Mouse (Mus musculus): Measurements from ENCODE around the gene Zbtb45. TPM values are rescaled to one million over a fixed set of nuclear protein-coding genes. Genes with fewer than 3 reads are reported as not detected.
A peak's percentile ranks its signal among the peaks of the same experiment; 100 is the strongest.

The Zbtb45 gene
- total RNA-seq, 4 experiments from 2014 or later, result 34.2 to 36.9 (median 34.3) TPM

DNA sequence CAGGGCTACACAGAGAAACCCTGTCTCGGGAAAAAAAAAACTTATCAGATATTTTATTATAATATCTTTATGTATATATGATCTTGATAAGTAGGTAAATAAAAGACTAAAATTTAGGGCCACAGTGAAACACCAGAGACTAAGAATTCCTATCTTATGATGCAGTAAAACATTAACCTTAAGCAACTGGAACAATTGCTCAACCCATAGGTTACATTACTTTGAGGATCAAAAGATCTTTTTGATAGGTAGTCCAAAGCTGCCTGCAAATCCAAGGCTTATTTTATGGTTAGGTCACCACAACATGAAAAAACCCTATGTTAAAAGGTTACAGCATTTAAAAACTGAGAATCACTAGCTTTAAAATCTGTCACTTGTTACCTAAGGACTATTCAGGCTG, 8.2 kb downstream of the Zbtb45 start:
- DNase-seq (ENCODE audit: low spot score in 2 of 2), result no peak

- no peak for DNase-seq (ENCODE audit: low spot score in 2 of 2)
Measured at GRCm38 (mm10) chr7:12998851-12999250, 11.0 kb downstream of the Zbtb45 start, which contains the start of gene Trim28. TSS of gene Trim28 (plus strand) at chr7:12999114.

DNA sequence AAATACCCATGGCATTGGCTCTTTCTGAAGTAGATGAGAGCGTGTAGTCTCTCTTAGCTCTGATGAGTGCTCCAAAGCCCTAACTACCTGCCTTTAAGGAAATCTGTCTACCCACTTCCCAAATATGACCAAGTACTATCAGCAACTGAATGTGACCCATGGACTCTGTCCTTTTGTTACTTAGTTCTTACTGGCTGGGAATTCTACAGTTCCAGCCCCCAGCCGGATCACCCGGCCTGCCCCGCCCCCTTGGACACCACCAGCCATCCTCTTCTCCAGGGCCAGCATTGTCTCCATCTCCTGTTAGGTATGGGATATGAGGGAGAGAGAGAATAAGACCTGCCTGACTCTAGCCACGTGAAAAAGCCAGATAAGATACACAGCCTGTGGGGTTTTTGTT, 11.8 kb downstream of the Zbtb45 start, which contains the start of gene Slc27a5:
TSS of gene Slc27a5 (minus strand) at position 140 of the 400 bp plus-strand sequence.
- DNase-seq (ENCODE audit: low spot score in 2 of 2), result no peak

DNA sequence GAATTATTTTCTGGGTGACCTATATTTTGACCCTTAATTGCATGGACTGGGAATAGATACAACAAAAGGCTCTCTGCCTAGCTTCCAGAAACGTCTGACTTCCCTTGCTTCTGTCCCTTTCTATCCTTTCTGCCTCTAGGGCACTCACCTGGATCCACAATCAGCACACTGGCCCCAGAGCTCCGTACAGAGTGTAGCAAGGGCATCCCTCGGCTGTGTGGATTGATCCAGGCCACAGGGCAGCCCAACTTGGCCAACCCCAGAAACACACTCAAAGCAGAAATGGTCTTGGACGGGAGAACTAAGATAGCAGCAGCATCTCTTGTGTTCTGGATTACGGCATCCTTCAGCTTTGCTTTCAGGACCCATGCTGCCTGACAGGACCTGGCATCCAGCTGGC, 12.6 kb downstream of the Zbtb45 start:
- DNase-seq (ENCODE audit: low spot score in 2 of 2), result no peak

GRCm38 (mm10) chr7:12995862-12996261, 14.0 kb downstream of the Zbtb45 start:
- no peak for DNase-seq (ENCODE audit: low spot score in 2 of 2)

- DNase-seq (ENCODE audit: low spot score in 2 of 2), result no peak
Measured at GRCm38 (mm10) chr7:12993148-12993547, 16.7 kb downstream of the Zbtb45 start.

- no peak for DNase-seq (ENCODE audit: low spot score in 2 of 2)
Measured at GRCm38 (mm10) chr7:12992222-12992621, 17.6 kb downstream of the Zbtb45 start.

DNA sequence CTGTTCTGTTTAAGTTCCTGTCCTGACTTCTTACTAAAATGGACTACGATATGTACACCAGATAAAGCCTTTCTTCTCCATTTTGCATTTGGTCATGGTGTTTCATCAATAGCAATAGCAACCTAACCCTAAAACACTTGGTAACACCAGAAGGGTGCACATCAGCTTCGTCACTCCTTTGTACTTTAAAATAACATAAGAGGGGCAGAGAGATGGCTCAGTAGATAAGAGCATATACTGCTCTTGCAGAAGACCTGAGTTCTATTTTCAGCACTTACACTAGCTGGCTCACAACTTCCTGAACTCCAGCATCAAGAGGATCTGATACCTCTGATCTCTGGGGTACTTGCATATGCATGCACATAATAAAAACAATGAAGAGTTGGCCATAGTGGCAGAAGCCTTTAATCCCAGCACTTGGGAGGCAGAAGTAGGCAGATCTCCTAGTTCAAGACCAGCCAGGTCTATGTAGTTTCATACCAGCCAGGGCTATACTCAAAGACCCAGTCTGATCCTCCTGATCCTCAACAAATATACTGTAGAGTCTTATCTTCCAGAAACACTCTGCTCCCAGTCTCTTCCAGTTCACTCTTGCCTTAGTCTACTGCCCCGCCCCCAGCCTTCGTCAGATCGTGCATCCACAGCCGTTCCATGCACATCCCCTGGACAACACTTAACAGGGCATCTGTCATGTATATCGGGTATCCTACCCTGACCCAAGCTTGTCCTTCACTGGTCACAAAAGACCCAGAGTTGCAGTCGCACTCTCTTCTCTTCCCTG, 22.2 kb downstream of the Zbtb45 start:
- no peak for DNase-seq (ENCODE audit: low spot score in 2 of 2)

- DNase-seq (ENCODE audit: low spot score in 2 of 2), result no peak
Measured at GRCm38 (mm10) chr7:12986906-12987305, 22.9 kb downstream of the Zbtb45 start.

GRCm38 (mm10) chr7:12985724-12986123, 24.1 kb downstream of the Zbtb45 start:
- DNase-seq (ENCODE audit: low spot score in 2 of 2), result no peak

GRCm38 (mm10) chr7:12980291-12980690, 29.5 kb downstream of the Zbtb45 start:
- DNase-seq (ENCODE audit: low spot score in 2 of 2), result no peak

DNA sequence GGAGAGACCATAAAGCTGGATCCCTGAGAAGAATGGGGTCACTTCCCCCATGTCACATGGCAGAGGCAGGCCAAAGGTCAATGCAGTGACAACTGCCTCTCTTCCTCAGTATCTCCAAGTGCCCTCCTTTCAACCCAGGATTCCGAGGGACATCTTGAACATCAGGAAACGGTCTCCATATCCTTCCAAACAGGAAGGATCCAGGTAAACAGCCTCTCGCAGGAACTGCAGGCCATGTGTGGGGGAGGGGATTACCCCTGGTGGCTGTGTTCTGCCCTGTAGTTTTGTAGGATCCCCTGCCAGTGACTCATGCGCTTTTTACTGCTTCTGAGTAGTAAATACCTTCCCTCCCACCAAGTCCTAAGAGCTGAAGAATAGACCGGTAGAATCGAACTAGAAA, 30.1 kb downstream of the Zbtb45 start:
- peak in 1 of 2 experiments; percentile 24 for DNase-seq (ENCODE audit: low spot score in 2 of 2)

GRCm38 (mm10) chr7:12978931-12979722, 30.7 kb downstream of the Zbtb45 start:
- DNase-seq (ENCODE audit: low spot score in 2 of 2), result peak in 1 of 2 experiments; percentile 26

DNA sequence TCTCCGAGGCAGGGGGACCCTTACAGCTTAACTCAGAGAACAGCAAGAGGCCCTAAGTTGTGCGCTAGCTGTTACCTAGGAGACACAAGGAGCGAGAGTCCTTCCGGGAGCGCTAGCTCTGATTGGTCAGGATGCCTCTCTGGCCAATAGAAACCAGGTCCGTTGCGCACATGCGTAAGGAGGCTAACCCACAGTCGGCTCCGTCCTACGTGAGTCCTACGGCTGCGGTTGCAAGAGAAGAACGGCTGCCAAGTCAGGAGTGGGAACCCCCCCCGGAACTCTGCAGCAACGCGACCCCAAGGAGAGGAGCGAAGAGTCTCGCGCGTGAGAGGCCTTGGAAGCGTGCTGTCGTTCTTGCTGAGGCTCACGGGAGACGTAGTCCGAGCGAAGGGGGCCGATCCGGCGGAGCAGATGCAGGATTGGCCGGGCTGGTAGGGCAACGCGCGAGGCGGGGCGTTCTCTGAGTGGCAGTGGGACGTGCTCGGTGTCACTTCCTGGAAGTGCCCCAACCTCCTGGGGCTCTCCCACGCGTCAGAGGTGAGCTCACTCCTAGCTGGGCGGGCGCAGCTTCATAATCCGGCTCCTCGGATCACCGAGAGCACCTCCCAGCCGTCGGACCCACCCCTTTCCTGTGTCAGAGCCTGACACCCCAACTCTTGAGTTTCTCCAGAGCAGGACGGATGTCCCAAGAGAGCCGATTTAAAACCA, 32.0 kb downstream of the Zbtb45 start, which contains the start of gene Zfp446:
TSS of gene Zfp446 (plus strand) at position 167 of the 708 bp plus-strand sequence.
- DNase-seq (ENCODE audit: low spot score in 2 of 2), result peak; percentile 95 to 99

- no peak for DNase-seq (ENCODE audit: low spot score in 2 of 2)
Measured at GRCm38 (mm10) chr7:12970906-12971305, 38.9 kb downstream of the Zbtb45 start.

GRCm38 (mm10) chr7:12966104-12966845, 43.6 kb downstream of the Zbtb45 start:
- peak; percentile 44 to 57 for DNase-seq (ENCODE audit: low spot score in 2 of 2)

DNA sequence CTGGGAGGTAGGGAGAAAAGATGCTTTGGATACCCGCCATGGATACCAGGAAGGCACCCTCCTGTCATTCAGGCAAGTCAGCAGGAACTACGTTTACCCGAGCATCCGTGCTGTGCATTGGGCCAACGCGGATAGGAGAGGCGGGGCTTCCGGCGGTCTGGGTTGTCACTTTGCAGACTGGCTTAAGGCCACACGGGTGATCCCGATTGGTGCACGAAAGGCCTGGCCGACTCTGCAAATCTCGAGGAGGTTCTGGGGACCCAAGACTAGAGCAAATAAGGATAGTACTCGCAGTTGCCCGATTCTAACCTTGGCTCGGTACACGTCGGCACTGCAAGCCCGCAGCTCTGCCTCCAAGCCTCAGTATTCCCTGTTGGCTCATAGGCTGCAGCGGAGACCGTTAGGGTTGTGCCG, 44.1 kb downstream of the Zbtb45 start, which contains the start of gene Zfp324:
TSS of gene Zfp324 (plus strand) at position 161 of the 414 bp plus-strand sequence.
- DNase-seq (ENCODE audit: low spot score in 2 of 2), result peak; percentile 83 to 92

GRCm38 (mm10) chr7:12961511-12962141, 48.2 kb downstream of the Zbtb45 start:
- peak; percentile 26 to 58 for DNase-seq (ENCODE audit: low spot score in 2 of 2)

DNA sequence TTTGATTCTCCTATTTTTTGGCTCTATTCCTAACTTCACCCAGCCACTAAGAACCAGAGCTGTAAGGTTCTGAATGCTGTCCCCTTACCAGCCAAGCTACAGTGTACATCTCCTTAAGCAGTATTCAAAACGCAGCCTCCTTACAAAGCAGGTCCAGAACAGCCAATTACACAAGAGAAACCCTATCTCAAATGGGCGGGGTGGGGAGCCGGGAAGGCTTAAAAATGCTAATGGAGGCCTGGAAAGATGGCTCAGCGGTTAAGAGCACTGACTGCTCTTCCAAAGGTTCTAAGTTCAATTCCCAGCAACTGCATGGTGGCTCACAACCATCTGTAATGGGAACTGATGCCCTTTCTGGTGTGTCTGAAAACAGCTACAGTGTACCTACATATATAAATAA, 50.1 kb downstream of the Zbtb45 start:
- no peak for DNase-seq (ENCODE audit: low spot score in 2 of 2)

- DNase-seq (ENCODE audit: low spot score in 2 of 2), result no peak
Measured at GRCm38 (mm10) chr7:12958948-12959347, 50.9 kb downstream of the Zbtb45 start.

Data from left cerebral cortex, adult 8-10 months (tissue).